Mouse (Mus musculus) heart, postnatal 0 days (tissue): ENCODE results near the gene Klf17.

ENCODE experiments used
- CTCF ChIP-seq: IDR thresholded peaks from 2 replicates; pipeline ENCODE4 v1.5.1; 2016; ENCODE audit warnings: antibody characterized with exemption, control low read depth, low read depth
- EP300 ChIP-seq: IDR thresholded peaks from 2 replicates; pipeline ENCODE4 v1.6.1; 2016; ENCODE audit warnings: antibody characterized with exemption, low read depth

DNA sequence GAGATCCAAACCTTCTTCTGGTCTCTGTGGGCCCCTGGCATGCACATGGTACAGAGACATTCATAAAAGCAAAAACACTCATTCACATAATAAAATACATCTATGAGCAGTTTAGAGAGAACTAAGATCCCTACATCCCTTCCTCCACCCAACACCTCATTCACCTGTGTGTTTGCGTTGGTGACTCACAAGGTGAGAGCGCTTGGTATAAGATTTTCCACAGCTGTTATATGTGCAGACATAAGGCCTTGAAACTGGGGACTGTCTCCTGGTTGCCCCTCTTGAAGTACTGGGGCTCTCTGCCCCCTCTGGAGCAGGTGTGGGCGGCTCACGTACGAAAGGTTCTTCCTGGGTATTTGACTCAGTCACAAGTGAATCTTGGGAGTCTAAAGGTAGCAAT lies 5.3 kb downstream of the Klf17 start:
- TF ChIP-seq EP300 (no peak), CTCF (no peak)
